In genomic region chr6:144136894-144137293, GRCm38 (mm10) we compare ENCODE assay signal across 17 mouse cellular contexts.
"Had no signal": no experiment of that assay in that cellular context is flagged by ENCODE, and none has a peak within 500 bp of the region (broad histone marks: within the 10 kb centered on the region; RNA-seq: fewer than 3 reads in every experiment).

No protein-coding gene starts in this region.

- DNase-seq: lung, adult 2 months; lung, postnatal 14 days; lung, postnatal 36 days; right cerebral cortex, postnatal 14 days; thymus, adult 2 months; thymus, postnatal 14 days; thymus, postnatal 36 days had no signal

- H3K36me3 ChIP-seq: lung, embryonic 15.5 days; midbrain, embryonic 13.5 days; midbrain, embryonic 15.5 days; neural tube, embryonic 12.5 days; stomach, embryonic 15.5 days had no signal

- ATAC-seq: lung, postnatal 0 days; midbrain, embryonic 13.5 days; midbrain, embryonic 15.5 days had no signal

- H3K27me3 ChIP-seq: lung, embryonic 15.5 days; midbrain, embryonic 13.5 days; midbrain, embryonic 15.5 days; neural tube, embryonic 12.5 days; stomach, embryonic 15.5 days had no signal

- H3K9me3 ChIP-seq: lung, embryonic 15.5 days; megakaryocyte, embryonic 14.5 days; midbrain, embryonic 13.5 days; midbrain, embryonic 15.5 days; neural tube, embryonic 12.5 days; stomach, embryonic 15.5 days had no signal

- H3K4me3 ChIP-seq: lung, embryonic 15.5 days; megakaryocyte, embryonic 14.5 days; midbrain, embryonic 13.5 days; midbrain, embryonic 15.5 days; neural tube, embryonic 12.5 days; stomach, embryonic 15.5 days had no signal

- H3K9ac ChIP-seq: lung, embryonic 15.5 days; midbrain, embryonic 13.5 days; midbrain, embryonic 15.5 days; neural tube, embryonic 12.5 days; stomach, embryonic 15.5 days had no signal

- H3K27ac ChIP-seq: lung, embryonic 15.5 days; macrophage; midbrain, embryonic 13.5 days; midbrain, embryonic 15.5 days; neural tube, embryonic 12.5 days; stomach, embryonic 15.5 days; stomach, postnatal 0 days had no signal

- H3K4me2 ChIP-seq: lung, embryonic 15.5 days; midbrain, embryonic 11.5 days; midbrain, embryonic 13.5 days; midbrain, embryonic 15.5 days; neural tube, embryonic 12.5 days; stomach, embryonic 15.5 days had no signal

- H3K4me1 ChIP-seq: lung, embryonic 15.5 days; midbrain, embryonic 15.5 days; stomach, embryonic 15.5 days had no signal
